Mouse (Mus musculus): ENCODE data around the gene Ulk3. TPM values are rescaled to one million over a fixed set of nuclear protein-coding genes. Genes with fewer than 3 reads are reported as not detected.

Ulk3 gene
- polyA plus RNA-seq, 1 experiment from 2014 or later, result 16.3 TPM

- Histone ChIP-seq H3K4me2 (replicated peaks) (no peak overlapping the region), H3K9me3 (no peaks in the 10 kb centered on the region), H3K4me1 (replicated peaks) (peaks cover 16% of the 10 kb centered on the region), H3K9ac (no peak overlapping the region), H3K4me3 (replicated peaks) (no peak overlapping the region), H3K27ac (no peak overlapping the region), H3K27me3 (replicated peaks) (peaks cover 20% of the 10 kb centered on the region), H3K36me3 (no peaks in the 10 kb centered on the region)
- ATAC-seq, result no peak
- 78% methylated on average over 4 of the region's 4 CpGs for WGBS
These were observed 15.6 kb downstream of the Ulk3 start for GRCm38 (mm10) chr9:57604875-57605274.

GRCm38 (mm10) chr9:57605503-57605902 lies 16.3 kb downstream of the Ulk3 start:
- Histone ChIP-seq H3K4me1 (replicated peaks) (peaks cover 15% of the 10 kb centered on the region), H3K9me3 (no peaks in the 10 kb centered on the region), H3K9ac (no peak overlapping the region), H3K4me2 (replicated peaks) (no peak overlapping the region), H3K4me3 (replicated peaks) (no peak overlapping the region), H3K27ac (no peak overlapping the region), H3K36me3 (no peaks in the 10 kb centered on the region), H3K27me3 (replicated peaks) (peaks cover 20% of the 10 kb centered on the region)
- 16% methylated on average over 9 of the region's 9 CpGs for WGBS
- no peak for ATAC-seq

- peak; percentile 61; the same call in 1 of the 2 replicates for ATAC-seq
- H3K4me3 ChIP-seq (replicated peaks), result no peak within 1 kb of the TSS
- no peaks in the 10 kb centered on the region for H3K36me3 ChIP-seq
- 8% methylated on average over 24 of the region's 24 CpGs for WGBS
- no peak within 1 kb of the TSS for H3K9ac ChIP-seq
- no peaks in the 10 kb centered on the region for H3K9me3 ChIP-seq
- peaks cover 20% of the 10 kb centered on the region for H3K27me3 ChIP-seq (replicated peaks)
- no peak within 1 kb of the TSS for H3K27ac ChIP-seq
- peak within 1 kb of the TSS; percentile 27; the same call in 1 of the 2 replicates for H3K4me2 ChIP-seq (replicated peaks)
- H3K4me1 ChIP-seq (replicated peaks), result peaks cover 8% of the 10 kb centered on the region; the same call in 1 of the 2 replicates
These were observed 17.0 kb downstream of the Ulk3 start, which contains the start of gene Cplx3 for GRCm38 (mm10) chr9:57606139-57606851. TSS of gene Cplx3 (minus strand) at chr9:57606281.

DNA sequence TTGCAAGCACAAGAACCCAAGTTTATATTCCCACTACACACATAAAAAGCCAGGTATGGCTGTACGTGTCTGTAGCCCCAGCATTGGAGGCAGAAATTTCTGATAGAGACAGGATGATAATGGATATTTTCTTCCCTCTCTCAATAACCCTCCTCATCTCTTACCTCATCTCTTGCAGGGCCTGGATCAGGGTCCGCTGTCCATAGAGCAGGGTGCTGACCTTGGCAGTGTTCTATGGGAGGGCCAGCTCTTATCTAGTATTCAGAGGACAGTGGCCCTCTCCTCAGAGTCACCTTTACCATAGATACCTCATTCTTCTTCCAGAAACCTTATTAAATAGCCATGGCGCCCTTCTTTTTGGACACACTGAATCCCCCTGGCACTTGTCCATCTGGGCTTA lies 20.6 kb downstream of the Ulk3 start:
- no peak overlapping the region for H3K4me2 ChIP-seq (replicated peaks)
- H3K4me1 ChIP-seq (replicated peaks), result no peaks in the 10 kb centered on the region
- H3K4me3 ChIP-seq (replicated peaks), result no peak overlapping the region
- H3K27ac ChIP-seq, result no peak overlapping the region
- no peaks in the 10 kb centered on the region for H3K9me3 ChIP-seq
- no peak overlapping the region for H3K9ac ChIP-seq
- no peaks in the 10 kb centered on the region for H3K36me3 ChIP-seq
- H3K27me3 ChIP-seq (replicated peaks), result peaks cover 20% of the 10 kb centered on the region
- ATAC-seq, result no peak
- 48% methylated on average over 3 of the region's 3 CpGs for WGBS

- H3K4me2 ChIP-seq (replicated peaks), result no peak overlapping the region
- peaks cover 15% of the 10 kb centered on the region for H3K27me3 ChIP-seq (replicated peaks)
- H3K9me3 ChIP-seq, result no peaks in the 10 kb centered on the region
- no peak for ATAC-seq
- H3K9ac ChIP-seq, result no peak overlapping the region
- no peaks in the 10 kb centered on the region for H3K36me3 ChIP-seq
- no peak overlapping the region for H3K27ac ChIP-seq
- H3K4me1 ChIP-seq (replicated peaks), result no peaks in the 10 kb centered on the region
- H3K4me3 ChIP-seq (replicated peaks), result no peak overlapping the region
- WGBS, result 60% methylated on average over 3 of the region's 3 CpGs
These were observed 21.1 kb downstream of the Ulk3 start for GRCm38 (mm10) chr9:57610359-57610826.

- Histone ChIP-seq H3K4me1 (replicated peaks) (no peaks in the 10 kb centered on the region), H3K9me3 (no peaks in the 10 kb centered on the region), H3K9ac (no peak overlapping the region), H3K27me3 (replicated peaks) (0 out of 2 replicates have a peak, but pooled peaks cover 3% of the 10 kb centered on the region), H3K4me2 (replicated peaks) (no peak overlapping the region), H3K4me3 (replicated peaks) (no peak overlapping the region), H3K36me3 (no peaks in the 10 kb centered on the region), H3K27ac (no peak overlapping the region)
- WGBS, result 72% methylated on average over 7 of the region's 7 CpGs
- ATAC-seq, result no peak
These were observed 23.3 kb downstream of the Ulk3 start for GRCm38 (mm10) chr9:57612587-57612986.

GRCm38 (mm10) chr9:57613975-57614374 lies 24.7 kb downstream of the Ulk3 start:
- no peaks in the 10 kb centered on the region for H3K36me3 ChIP-seq
- H3K27me3 ChIP-seq (replicated peaks), result no peaks in the 10 kb centered on the region
- H3K4me3 ChIP-seq (replicated peaks), result no peak overlapping the region
- no peak overlapping the region for H3K4me2 ChIP-seq (replicated peaks)
- no peak for ATAC-seq
- H3K9me3 ChIP-seq, result no peaks in the 10 kb centered on the region
- H3K4me1 ChIP-seq (replicated peaks), result no peaks in the 10 kb centered on the region
- no peak overlapping the region for H3K9ac ChIP-seq
- 77% methylated on average over 7 of the region's 7 CpGs for WGBS
- no peak overlapping the region for H3K27ac ChIP-seq

DNA sequence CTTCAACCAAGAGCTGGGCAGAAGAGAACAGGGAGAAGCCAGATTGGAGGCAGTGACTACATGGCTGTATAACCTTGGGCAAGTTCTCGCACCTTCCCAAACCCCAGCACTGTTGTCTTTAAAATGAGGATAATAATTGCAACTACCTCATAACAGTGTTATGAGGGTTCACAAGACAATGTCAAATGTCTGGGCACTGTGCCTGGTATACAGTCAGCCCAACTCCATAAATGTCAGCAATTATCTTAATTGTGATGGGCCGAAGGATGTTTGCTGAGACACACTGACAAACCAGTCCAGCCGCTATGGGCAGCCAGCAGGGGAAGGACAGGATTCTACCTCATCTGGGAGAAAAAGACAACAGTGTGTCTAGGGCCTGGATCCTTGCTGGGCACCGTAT lies 25.5 kb downstream of the Ulk3 start:
- 74% methylated on average over 4 of the region's 4 CpGs for WGBS
- no peak overlapping the region for H3K27ac ChIP-seq
- no peaks in the 10 kb centered on the region for H3K4me1 ChIP-seq (replicated peaks)
- H3K27me3 ChIP-seq (replicated peaks), result no peaks in the 10 kb centered on the region
- ATAC-seq, result no peak
- H3K9ac ChIP-seq, result no peak overlapping the region
- H3K9me3 ChIP-seq, result no peaks in the 10 kb centered on the region
- no peak overlapping the region for H3K4me2 ChIP-seq (replicated peaks)
- H3K4me3 ChIP-seq (replicated peaks), result no peak overlapping the region
- H3K36me3 ChIP-seq, result no peaks in the 10 kb centered on the region

DNA sequence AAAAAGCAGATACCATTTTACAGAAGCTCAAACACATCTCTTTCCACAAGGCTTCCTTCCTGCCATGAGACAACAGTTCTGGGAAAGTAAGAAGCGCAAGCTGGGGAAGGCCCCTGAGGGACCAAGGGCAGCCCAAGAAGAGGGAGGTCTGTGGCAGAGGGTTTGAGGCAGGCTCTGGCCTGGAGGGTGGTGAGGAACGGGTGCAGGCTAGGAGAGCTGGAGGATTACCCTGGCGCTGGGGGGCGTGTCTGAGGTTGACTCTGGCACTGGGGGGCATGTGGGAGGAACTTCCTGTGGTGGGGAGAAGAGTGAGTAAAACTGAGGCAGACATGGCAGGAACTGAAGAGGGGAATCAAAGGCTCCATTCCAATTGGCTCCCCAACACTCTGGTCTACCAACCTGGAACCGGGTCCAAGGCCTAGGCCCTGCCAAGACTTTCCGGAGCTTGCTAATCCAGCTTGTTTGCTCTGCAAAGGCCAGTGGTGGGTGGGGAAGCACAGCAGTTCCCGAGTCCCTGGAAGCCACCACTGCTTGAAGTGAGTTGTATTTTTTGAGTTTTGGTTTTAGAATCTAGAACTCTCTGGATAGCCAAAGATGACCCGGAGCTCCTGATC lies 28.4 kb downstream of the Ulk3 start:
- Histone ChIP-seq H3K9me3 (no peaks in the 10 kb centered on the region), H3K36me3 (no peaks in the 10 kb centered on the region), H3K27ac (no peak overlapping the region), H3K4me3 (replicated peaks) (no peak overlapping the region), H3K9ac (no peak overlapping the region), H3K27me3 (replicated peaks) (no peaks in the 10 kb centered on the region), H3K4me2 (replicated peaks) (no peak overlapping the region), H3K4me1 (replicated peaks) (no peaks in the 10 kb centered on the region)
- 70% methylated on average over 8 of the region's 8 CpGs for WGBS
- no peak for ATAC-seq

DNA sequence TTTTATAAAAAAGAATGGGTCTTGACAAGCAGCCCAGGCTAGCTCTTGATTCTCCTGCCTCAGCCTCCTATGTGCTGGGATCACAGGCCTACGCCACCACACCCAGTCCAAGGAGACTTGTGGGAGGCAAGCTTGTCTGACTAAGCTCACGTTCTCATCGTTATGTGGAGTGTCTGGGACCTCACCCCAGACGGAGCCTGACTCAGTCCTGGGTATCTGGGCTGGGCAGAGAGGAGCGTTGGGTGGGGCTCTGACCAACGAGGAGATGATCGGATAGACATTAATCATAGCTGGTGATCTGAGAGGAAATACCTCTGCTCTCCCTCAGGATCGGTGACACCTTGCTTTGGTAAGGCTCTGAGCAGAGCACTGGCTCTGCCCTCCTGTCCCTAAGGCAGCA lies 29.6 kb downstream of the Ulk3 start:
- no peak overlapping the region for H3K9ac ChIP-seq
- no peaks in the 10 kb centered on the region for H3K4me1 ChIP-seq (replicated peaks)
- H3K27ac ChIP-seq, result no peak overlapping the region
- H3K4me3 ChIP-seq (replicated peaks), result no peak overlapping the region
- no peaks in the 10 kb centered on the region for H3K27me3 ChIP-seq (replicated peaks)
- no peak overlapping the region for H3K4me2 ChIP-seq (replicated peaks)
- 56% methylated on average over 8 of the region's 8 CpGs for WGBS
- H3K36me3 ChIP-seq, result no peaks in the 10 kb centered on the region
- no peaks in the 10 kb centered on the region for H3K9me3 ChIP-seq
- no peak for ATAC-seq

DNA sequence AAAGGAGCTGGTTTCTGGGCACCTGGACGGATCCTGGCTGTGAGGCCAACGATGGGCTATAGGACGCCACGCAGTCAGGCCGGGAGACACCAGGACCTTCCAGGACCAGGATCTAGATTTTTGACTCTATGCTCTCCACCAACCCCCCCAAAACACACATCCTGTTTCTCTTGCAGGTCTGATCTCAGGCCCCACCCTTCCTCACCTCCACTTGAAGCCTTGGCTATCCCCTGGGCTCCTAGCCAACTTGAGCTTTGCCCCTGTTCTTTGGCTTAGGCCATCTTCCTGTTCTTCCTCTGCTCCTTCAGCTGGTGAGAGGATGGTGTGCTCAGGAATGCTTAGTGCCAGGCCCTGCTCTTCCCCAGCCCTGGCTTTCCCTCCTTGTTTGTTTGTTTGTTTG lies 31.4 kb downstream of the Ulk3 start, which contains the start of gene Lman1l:
Lman1l (minus strand) TSS at position 101 of the 400 bp plus-strand sequence.
- Histone ChIP-seq H3K36me3 (peaks cover under 1% of the 10 kb centered on the region), H3K4me2 (replicated peaks) (no peak within 1 kb of the TSS), H3K4me3 (replicated peaks) (no peak within 1 kb of the TSS), H3K9me3 (no peaks in the 10 kb centered on the region), H3K27ac (no peak within 1 kb of the TSS), H3K27me3 (replicated peaks) (no peaks in the 10 kb centered on the region), H3K4me1 (replicated peaks) (no peaks in the 10 kb centered on the region), H3K9ac (no peak within 1 kb of the TSS)
- WGBS, result 94% methylated on average over 5 of the region's 5 CpGs
- no peak for ATAC-seq

- Histone ChIP-seq H3K4me3 (replicated peaks) (no peak overlapping the region), H3K9me3 (no peaks in the 10 kb centered on the region), H3K27ac (no peak overlapping the region), H3K4me2 (replicated peaks) (no peak overlapping the region), H3K36me3 (peaks cover 31% of the 10 kb centered on the region), H3K27me3 (replicated peaks) (no peaks in the 10 kb centered on the region), H3K9ac (no peak overlapping the region), H3K4me1 (replicated peaks) (no peaks in the 10 kb centered on the region)
- ATAC-seq, result no peak
- WGBS, result 75% methylated on average over 7 of the region's 7 CpGs
These were observed 35.0 kb downstream of the Ulk3 start for GRCm38 (mm10) chr9:57624295-57624694.

Measured in intestine, embryonic 15.5 days (tissue).